Mouse (Mus musculus): ENCODE results near the gene Hbp1. TPM values are rescaled to one million over a fixed set of nuclear protein-coding genes. Genes with fewer than 3 reads are reported as not detected.

Hbp1 gene
- polyA plus RNA-seq, 1 experiment, result 0.57 TPM

GRCm38 (mm10) chr12:31984206-31984605 is 33.9 kb upstream of the Hbp1 start:
- H3K4me1 ChIP-seq (ENCODE audit: control insufficient read depth), result peaks cover 15% of the 10 kb centered on the region
- no peaks in the 10 kb centered on the region for H3K9me3 ChIP-seq (ENCODE audit: control insufficient read depth, low read length)
- no peak for TF ChIP-seq TAL1 (IDR thresholded peaks at IDR 0.05; ENCODE audit: low read length)
- no peaks in the 10 kb centered on the region for H3K27me3 ChIP-seq (ENCODE audit: control insufficient read depth)
- H3K4me3 ChIP-seq (replicated peaks), result no peak overlapping the region
- H3K36me3 ChIP-seq (ENCODE audit: control insufficient read depth), result peaks cover 100% of the 10 kb centered on the region

- Histone ChIP-seq H3K36me3 (ENCODE audit: control insufficient read depth) (peaks cover 100% of the 10 kb centered on the region), H3K4me3 (replicated peaks) (no peak overlapping the region), H3K27me3 (ENCODE audit: control insufficient read depth) (no peaks in the 10 kb centered on the region), H3K9me3 (ENCODE audit: control insufficient read depth, low read length) (no peaks in the 10 kb centered on the region), H3K4me1 (ENCODE audit: control insufficient read depth) (peaks cover 11% of the 10 kb centered on the region)
- TF ChIP-seq GATA1 (IDR thresholded peaks at IDR 0.05; ENCODE audit: low read length) (no peak), TAL1 (IDR thresholded peaks at IDR 0.05; ENCODE audit: low read length) (no peak)
These were observed 33.4 kb upstream of the Hbp1 start for GRCm38 (mm10) chr12:31983769-31984168.

GRCm38 (mm10) chr12:31983238-31983637 is 32.9 kb upstream of the Hbp1 start:
- Histone ChIP-seq H3K27me3 (ENCODE audit: control insufficient read depth) (no peaks in the 10 kb centered on the region), H3K4me3 (replicated peaks) (no peak overlapping the region), H3K36me3 (ENCODE audit: control insufficient read depth) (peaks cover 100% of the 10 kb centered on the region), H3K9me3 (ENCODE audit: control insufficient read depth, low read length) (no peaks in the 10 kb centered on the region), H3K4me1 (ENCODE audit: control insufficient read depth) (peaks cover 10% of the 10 kb centered on the region)
- TF ChIP-seq TAL1 (IDR thresholded peaks at IDR 0.05; ENCODE audit: low read length) (no peak), GATA1 (IDR thresholded peaks at IDR 0.05; ENCODE audit: low read length) (no peak)

- Histone ChIP-seq H3K4me3 (replicated peaks) (no peak overlapping the region), H3K9me3 (ENCODE audit: control insufficient read depth, low read length) (no peaks in the 10 kb centered on the region), H3K27me3 (ENCODE audit: control insufficient read depth) (no peaks in the 10 kb centered on the region), H3K4me1 (ENCODE audit: control insufficient read depth) (peaks cover 22% of the 10 kb centered on the region), H3K36me3 (ENCODE audit: control insufficient read depth) (peaks cover 98% of the 10 kb centered on the region)
- no peak for TF ChIP-seq TAL1 (IDR thresholded peaks at IDR 0.05; ENCODE audit: low read length)
- TF ChIP-seq GATA1 (IDR thresholded peaks at IDR 0.05; ENCODE audit: low read length), result no peak
These were observed 27.4 kb upstream of the Hbp1 start for GRCm38 (mm10) chr12:31977613-31978195.

GRCm38 (mm10) chr12:31976544-31976943 is 26.2 kb upstream of the Hbp1 start:
- H3K36me3 ChIP-seq (ENCODE audit: control insufficient read depth), result peaks cover 98% of the 10 kb centered on the region
- no peaks in the 10 kb centered on the region for H3K27me3 ChIP-seq (ENCODE audit: control insufficient read depth)
- no peaks in the 10 kb centered on the region for H3K9me3 ChIP-seq (ENCODE audit: control insufficient read depth, low read length)
- TF ChIP-seq GATA1 (IDR thresholded peaks at IDR 0.05; ENCODE audit: low read length) (no peak), TAL1 (IDR thresholded peaks at IDR 0.05; ENCODE audit: low read length) (no peak)
- peaks cover 22% of the 10 kb centered on the region for H3K4me1 ChIP-seq (ENCODE audit: control insufficient read depth)
- H3K4me3 ChIP-seq (replicated peaks), result no peak overlapping the region

- peaks cover 98% of the 10 kb centered on the region for H3K36me3 ChIP-seq (ENCODE audit: control insufficient read depth)
- no peaks in the 10 kb centered on the region for H3K9me3 ChIP-seq (ENCODE audit: control insufficient read depth, low read length)
- H3K4me1 ChIP-seq (ENCODE audit: control insufficient read depth), result peaks cover 25% of the 10 kb centered on the region
These were observed 23.3 kb upstream of the Hbp1 start for GRCm38 (mm10) chr12:31973473-31974172.

GRCm38 (mm10) chr12:31971547-31971946 is 21.2 kb upstream of the Hbp1 start:
- H3K4me1 ChIP-seq (ENCODE audit: control insufficient read depth), result peaks cover 28% of the 10 kb centered on the region
- no peaks in the 10 kb centered on the region for H3K27me3 ChIP-seq (ENCODE audit: control insufficient read depth)
- H3K9me3 ChIP-seq (ENCODE audit: control insufficient read depth, low read length), result no peaks in the 10 kb centered on the region
- peaks cover 92% of the 10 kb centered on the region for H3K36me3 ChIP-seq (ENCODE audit: control insufficient read depth)
- TF ChIP-seq TAL1 (IDR thresholded peaks at IDR 0.05; ENCODE audit: low read length) (no peak), GATA1 (IDR thresholded peaks at IDR 0.05; ENCODE audit: low read length) (no peak)
- no peak overlapping the region for H3K4me3 ChIP-seq (replicated peaks)

More at GRCm38 (mm10) chr12:31973473-31974172, 23.3 kb upstream of the Hbp1 start:
- no peak overlapping the region for H3K4me3 ChIP-seq (replicated peaks)
- H3K27me3 ChIP-seq (ENCODE audit: control insufficient read depth), result no peaks in the 10 kb centered on the region
- TF ChIP-seq GATA1 (IDR thresholded peaks at IDR 0.05; ENCODE audit: low read length) (no peak), TAL1 (IDR thresholded peaks at IDR 0.05; ENCODE audit: low read length) (no peak; the same call in 2 of the 3 replicates)

- Histone ChIP-seq H3K27me3 (ENCODE audit: control insufficient read depth) (no peaks in the 10 kb centered on the region), H3K4me1 (ENCODE audit: control insufficient read depth) (peaks cover 46% of the 10 kb centered on the region), H3K36me3 (ENCODE audit: control insufficient read depth) (peaks cover 93% of the 10 kb centered on the region), H3K9me3 (ENCODE audit: control insufficient read depth, low read length) (no peaks in the 10 kb centered on the region), H3K4me3 (replicated peaks) (no peak overlapping the region)
- TF ChIP-seq GATA1 (IDR thresholded peaks at IDR 0.05; ENCODE audit: low read length) (no peak), TAL1 (IDR thresholded peaks at IDR 0.05; ENCODE audit: low read length) (no peak)
These were observed 18.8 kb upstream of the Hbp1 start for GRCm38 (mm10) chr12:31969111-31969510.

GRCm38 (mm10) chr12:31967536-31967935 is 17.2 kb upstream of the Hbp1 start:
- TF ChIP-seq TAL1 (IDR thresholded peaks at IDR 0.05; ENCODE audit: low read length) (no peak), GATA1 (IDR thresholded peaks at IDR 0.05; ENCODE audit: low read length) (no peak)
- Histone ChIP-seq H3K4me3 (replicated peaks) (no peak overlapping the region), H3K9me3 (ENCODE audit: control insufficient read depth, low read length) (no peaks in the 10 kb centered on the region), H3K36me3 (ENCODE audit: control insufficient read depth) (peaks cover 88% of the 10 kb centered on the region), H3K27me3 (ENCODE audit: control insufficient read depth) (no peaks in the 10 kb centered on the region), H3K4me1 (ENCODE audit: control insufficient read depth) (peaks cover 38% of the 10 kb centered on the region)

Data from erythroblast, embryonic 14.5 days (primary cell).